ENCODE assay signal across 9 mouse cellular contexts in genomic region chr11:87817443-87817773, GRCm38 (mm10). TPM values are rescaled to one million over a fixed set of nuclear protein-coding genes. Genes with fewer than 3 reads are reported as not detected.
DNase-seq lines count a peak whose midpoint lies in the region; ATAC-seq and TF ChIP-seq lines count a peak whose summit lies in the region.
"Had no signal": no experiment of that assay in that cellular context is flagged by ENCODE, and none has a peak within 500 bp of the region (broad histone marks: within the 10 kb centered on the region; RNA-seq: fewer than 3 reads in every experiment).

No protein-coding gene starts in this region.

- H3K27me3 ChIP-seq in liver, embryonic 11.5 days (replicated peaks; ENCODE audit: control insufficient read depth, insufficient read depth, low read length): peaks cover 6% of the 10 kb centered on the region; the same call in 1 of the 2 replicates
- H3K27me3 ChIP-seq in embryonic facial prominence, embryonic 15.5 days: peaks cover 13% of the 10 kb centered on the region
- no peaks in the 10 kb centered on the region for H3K27me3 ChIP-seq in limb, embryonic 11.5 days (ENCODE audit: control insufficient read depth, insufficient read depth, low read length)

- H3K36me3 ChIP-seq in liver, embryonic 11.5 days (ENCODE audit: control insufficient read depth, insufficient read depth, low read length): no peaks in the 10 kb centered on the region
- H3K36me3 ChIP-seq in embryonic facial prominence, embryonic 15.5 days: no peaks in the 10 kb centered on the region
- H3K36me3 ChIP-seq in limb, embryonic 11.5 days (ENCODE audit: control insufficient read depth, insufficient read depth, low read length): no peaks in the 10 kb centered on the region

- peaks cover 5% of the 10 kb centered on the region; the same call in 1 of the 2 replicates for H3K4me1 ChIP-seq in liver, embryonic 11.5 days (replicated peaks; ENCODE audit: control insufficient read depth, insufficient read depth, low read length)
- H3K4me1 ChIP-seq in embryonic facial prominence, embryonic 15.5 days: no peaks in the 10 kb centered on the region
- H3K4me1 ChIP-seq in limb, embryonic 11.5 days (ENCODE audit: control insufficient read depth, insufficient read depth, low read length): peaks cover 5% of the 10 kb centered on the region
- 0 out of 2 replicates have a peak, but pooled peaks cover 5% of the 10 kb centered on the region for H3K4me1 ChIP-seq in olfactory bulb, adult 2 months (ENCODE audit: control insufficient read depth, insufficient read depth, low read length)

- H3K9ac ChIP-seq in liver, embryonic 11.5 days (ENCODE audit: low read depth, low read length): no peak overlapping the region
- H3K9ac ChIP-seq in embryonic facial prominence, embryonic 15.5 days: no peak overlapping the region
- peak overlapping the region; percentile 38; the same call in 1 of the 2 replicates for H3K9ac ChIP-seq in limb, embryonic 11.5 days (ENCODE audit: low read length)

- 31% methylated on average over 4 of the region's 4 CpGs for WGBS in liver, embryonic 11.5 days
- WGBS in embryonic facial prominence, embryonic 15.5 days: 27% methylated on average over 4 of the region's 4 CpGs
- 26% methylated on average over 4 of the region's 4 CpGs for WGBS in limb, embryonic 11.5 days
- WGBS in olfactory bulb, adult 2 months: 38% methylated on average over 4 of the region's 4 CpGs

- H3K4me2 ChIP-seq in liver, embryonic 11.5 days: peak overlapping the region; percentile 66
- peak overlapping the region; percentile 69 for H3K4me2 ChIP-seq in embryonic facial prominence, embryonic 15.5 days (replicated peaks)
- peak overlapping the region; percentile 62 for H3K4me2 ChIP-seq in limb, embryonic 11.5 days (ENCODE audit: low read depth, severe bottlenecking)

- no peak overlapping the region for H3K27ac ChIP-seq in liver, embryonic 11.5 days (ENCODE audit: low read depth, low read length)
- H3K27ac ChIP-seq in embryonic facial prominence, embryonic 15.5 days (replicated peaks): no peak overlapping the region
- H3K27ac ChIP-seq in limb, embryonic 11.5 days (replicated peaks; ENCODE audit: low read depth, low read length): no peak overlapping the region
- no peak overlapping the region for H3K27ac ChIP-seq in olfactory bulb, adult 2 months (ENCODE audit: insufficient read depth, low read depth, low read length)

- peak overlapping the region; percentile 35 for H3K4me3 ChIP-seq in liver, embryonic 11.5 days (ENCODE audit: low read depth, low read length)
- peak overlapping the region; percentile 36 for H3K4me3 ChIP-seq in embryonic facial prominence, embryonic 15.5 days (replicated peaks)
- peak overlapping the region; percentile 30; the same call in 1 of the 2 replicates for H3K4me3 ChIP-seq in limb, embryonic 11.5 days (ENCODE audit: low read depth, low read length)
- peak overlapping the region; percentile 47 for H3K4me3 ChIP-seq in olfactory bulb, adult 2 months (ENCODE audit: insufficient read depth, low read depth, low read length)

- H3K9me3 ChIP-seq in liver, embryonic 11.5 days (ENCODE audit: control insufficient read depth, low read length): no peaks in the 10 kb centered on the region
- H3K9me3 ChIP-seq in embryonic facial prominence, embryonic 15.5 days (replicated peaks): no peaks in the 10 kb centered on the region
- no peaks in the 10 kb centered on the region for H3K9me3 ChIP-seq in limb, embryonic 11.5 days (ENCODE audit: control insufficient read depth, low read length)

- TF ChIP-seq CTCF in olfactory bulb, adult 2 months (IDR thresholded peaks at IDR 0.05; ENCODE audit: insufficient read depth, low read depth, low read length): no peak

- DNase-seq in liver, embryonic 11.5 days (ENCODE audit: low spot score): no peak
- DNase-seq in liver: no peak
- DNase-seq in limb, embryonic 11.5 days (ENCODE audit: low spot score): no peak
- DNase-seq in cerebellum, adult 9-11 months: no peak
- DNase-seq in T-cell, adult 2 months (ENCODE audit: low spot score): no peak
- no peak for DNase-seq in embryo, embryonic 10 days (ENCODE audit: low spot score)

- ATAC-seq in liver, embryonic 11.5 days (replicated peaks; ENCODE audit: low FRiP score): no peak
- ATAC-seq in embryonic facial prominence, embryonic 15.5 days (ENCODE audit: insufficient number of reproducible peaks, low FRiP score, low TSS enrichment, low read depth): no peak
- ATAC-seq in limb, embryonic 11.5 days (ENCODE audit: insufficient number of reproducible peaks, low FRiP score, low TSS enrichment, low read depth): no peak

- no peak for TF ChIP-seq POLR2A in olfactory bulb, adult 2 months (IDR thresholded peaks at IDR 0.05; ENCODE audit: insufficient read depth, low read depth, low read length)

RNA-seq across cellular contexts. Expression of gene Lpo, which starts 10.7 kb away (rescaled TPM):
- not detected in 2 replicates for polyA plus RNA-seq in liver, embryonic 11.5 days (2014; fragmentation: Nextera tagmentation; extraction: Ambion mirVana)
- 0.21 and 0.29 TPM in 2 replicates for polyA plus RNA-seq in embryonic facial prominence, embryonic 15.5 days (2015; fragmentation: Nextera tagmentation; extraction: Ambion mirVana)
- polyA plus RNA-seq in limb, embryonic 11.5 days (2014; fragmentation: Nextera tagmentation; extraction: Ambion mirVana): not detected in 2 replicates
- not detected in 2 replicates for polyA plus RNA-seq in olfactory bulb, adult 2 months (2012; ENCODE audit: insufficient read depth, insufficient read length, low replicate concordance, missing spikeins)
- polyA plus RNA-seq: liver, adult 2 months had no signal

RNA-seq across cellular contexts. Expression of gene Mpo, which starts 24.0 kb away (rescaled TPM):
- 190 and 206 TPM in 2 replicates for polyA plus RNA-seq in liver, embryonic 11.5 days (2014; fragmentation: Nextera tagmentation; extraction: Ambion mirVana)
- polyA plus RNA-seq in embryonic facial prominence, embryonic 15.5 days (2015; fragmentation: Nextera tagmentation; extraction: Ambion mirVana): 0.85 and 1.1 TPM in 2 replicates
- 3.7 and 5.7 TPM in 2 replicates for polyA plus RNA-seq in limb, embryonic 11.5 days (2014; fragmentation: Nextera tagmentation; extraction: Ambion mirVana)
- polyA plus RNA-seq in olfactory bulb, adult 2 months (2012; ENCODE audit: insufficient read depth, insufficient read length, low replicate concordance, missing spikeins): not detected in 2 replicates

RNA-seq across cellular contexts. Expression of gene Mks1, which starts 35.6 kb away (rescaled TPM):
- polyA plus RNA-seq in liver, embryonic 11.5 days (2014; fragmentation: Nextera tagmentation; extraction: Ambion mirVana): 7.1 and 9.2 TPM in 2 replicates
- polyA plus RNA-seq in embryonic facial prominence, embryonic 15.5 days (2015; fragmentation: Nextera tagmentation; extraction: Ambion mirVana): 17.1 and 18.8 TPM in 2 replicates
- polyA plus RNA-seq in limb, embryonic 11.5 days (2014; fragmentation: Nextera tagmentation; extraction: Ambion mirVana): 14.3 and 14.9 TPM in 2 replicates
- not detected in 2 replicates for polyA plus RNA-seq in olfactory bulb, adult 2 months (2012; ENCODE audit: insufficient read depth, insufficient read length, low replicate concordance, missing spikeins)

RNA-seq across cellular contexts. Expression of gene Tspoap1, which starts 57.1 kb away (rescaled TPM):
- 7.7 and 9.3 TPM in 2 replicates for polyA plus RNA-seq in liver, embryonic 11.5 days (2014; fragmentation: Nextera tagmentation; extraction: Ambion mirVana)
- 4.0 and 5.9 TPM in 2 replicates for polyA plus RNA-seq in embryonic facial prominence, embryonic 15.5 days (2015; fragmentation: Nextera tagmentation; extraction: Ambion mirVana)
- polyA plus RNA-seq in limb, embryonic 11.5 days (2014; fragmentation: Nextera tagmentation; extraction: Ambion mirVana): 1.7 and 2.4 TPM in 2 replicates
- polyA plus RNA-seq in olfactory bulb, adult 2 months (2012; ENCODE audit: insufficient read depth, insufficient read length, low replicate concordance, missing spikeins): not detected in 2 replicates

RNA-seq across cellular contexts. Expression of gene Epx, which starts 57.9 kb away (rescaled TPM):
- polyA plus RNA-seq in liver, embryonic 11.5 days (2014; fragmentation: Nextera tagmentation; extraction: Ambion mirVana): 6.2 and 9.7 TPM in 2 replicates
- polyA plus RNA-seq in embryonic facial prominence, embryonic 15.5 days (2015; fragmentation: Nextera tagmentation; extraction: Ambion mirVana): 0.07 TPM in 1 of 2 replicates, not detected in the other
- polyA plus RNA-seq in limb, embryonic 11.5 days (2014; fragmentation: Nextera tagmentation; extraction: Ambion mirVana): 0.08 TPM in 1 of 2 replicates, not detected in the other
- not detected in 2 replicates for polyA plus RNA-seq in olfactory bulb, adult 2 months (2012; ENCODE audit: insufficient read depth, insufficient read length, low replicate concordance, missing spikeins)
- polyA plus RNA-seq: liver, adult 2 months had no signal

Comparison
In these comparisons a context has a peak if more than half of its experiments do, and no peak if none do; other contexts are left out.
1. RNA of gene Mpo, which starts 24.0 kb away (polyA plus RNA-seq): 190 to 206 TPM in liver, embryonic 11.5 days; 3.7 to 5.7 TPM in limb, embryonic 11.5 days, 0.85 to 1.1 TPM in embryonic facial prominence, embryonic 15.5 days and not detected in olfactory bulb, adult 2 months; every median in the first group is over 10 times any median in the second.
2. Peak in every context shown above with its lines, with median percentiles within 50 percentile points of each other: H3K4me2 ChIP-seq and H3K4me3 ChIP-seq.